Mouse (Mus musculus): ENCODE measurements around the gene Tcf25.

GRCm38 (mm10) chr8:123331810-123332209, 41.7 kb upstream of the Tcf25 start:
- TF ChIP-seq CTCF (IDR thresholded peaks at IDR 0.05; ENCODE audit: borderline replicate concordance, insufficient read depth, low read length), result no peak
- no peak for TF ChIP-seq POLR2A (IDR thresholded peaks at IDR 0.05; ENCODE audit: low read depth, low read length)
